Mouse (Mus musculus) stomach, postnatal 0 days (tissue): ENCODE measurements around the gene Olfr782. TPM values are rescaled to one million over a fixed set of nuclear protein-coding genes. Genes with fewer than 3 reads are reported as not detected.
"Not testable (repeated sequence)": the region's sequence is repeated elsewhere in the genome, so short reads cannot be mapped to it uniquely, and the experiment has no call there.

Source experiments
- ATAC-seq: fragments of 200-750 bp; cut with Nextera tagmentation; 2 replicates; pipeline ENCODE4 v1.8.0; 2017; ENCODE audit not compliant: low FRiP score, low TSS enrichment
- DNase-seq: peaks from one replicate; pipeline ENCODE4 v3.0.0-alpha.2; 2016; ENCODE audit warnings: low spot score
- H3K27ac ChIP-seq: fragments of 300-500 bp; sonication (generic); replicated peaks from 2 replicates; pipeline ENCODE4 v1.5.1; 2014; ENCODE audit warnings: mild to moderate bottlenecking, control low read depth
- H3K27me3 ChIP-seq: fragments of 300-500 bp; sonication (generic); 2 replicates; pipeline ENCODE4 v1.6.1; 2014; ENCODE audit warnings: low read length; ENCODE audit not compliant: control insufficient read depth, insufficient read depth
- H3K36me3 ChIP-seq: fragments of 300-500 bp; sonication (generic); 2 replicates; pipeline ENCODE4 v1.6.1; 2014; ENCODE audit warnings: low read length, mixed read lengths; ENCODE audit not compliant: control insufficient read depth, insufficient read depth
- H3K4me1 ChIP-seq: fragments of 300-500 bp; sonication (generic); replicated peaks from 2 replicates; pipeline ENCODE4 v1.6.1; 2014; ENCODE audit warnings: antibody characterized with exemption; ENCODE audit not compliant: control insufficient read depth, insufficient read depth
- H3K4me2 ChIP-seq: fragments of 300-500 bp; sonication (generic); replicated peaks from 2 replicates; pipeline ENCODE4 v1.6.1; 2014; ENCODE audit warnings: low read depth, mild to moderate bottlenecking, control low read depth, moderate library complexity
- H3K4me3 ChIP-seq: fragments of 300-500 bp; sonication (generic); 2 replicates; pipeline ENCODE4 v1.5.1; 2014; ENCODE audit warnings: low read depth, low read length, control low read depth
- H3K9ac ChIP-seq: fragments of 300-500 bp; sonication (generic); 2 replicates; pipeline ENCODE4 v1.6.1; 2014; ENCODE audit warnings: mild to moderate bottlenecking, low read length, control low read depth, mixed read lengths
- H3K9me3 ChIP-seq: fragments of 300-500 bp; sonication (generic); 2 replicates; pipeline ENCODE4 v1.6.1; 2016; ENCODE audit warnings: low read length; ENCODE audit not compliant: control insufficient read depth
- CTCF ChIP-seq: IDR thresholded peaks from 2 replicates; pipeline ENCODE4 v1.5.1; 2016; ENCODE audit warnings: antibody characterized with exemption, low read depth, mild to moderate bottlenecking, moderate library complexity
- EP300 ChIP-seq: optimal IDR thresholded peaks from 2 replicates; pipeline ENCODE3; 2016; ENCODE audit warnings: antibody characterized with exemption
- WGBS: fragments of 180-500 bp; shearing (Covaris S2); extraction: QIAGEN DNeasy Blood & Tissue Kit; methylation state at CpG from one replicate; pipeline ENCODE4 v1.1.7; 2014; 5-methylcytosine and 5-hydroxymethylcytosine counted together
- polyA plus RNA-seq: library from polyadenylated mRNA; unstranded; fragments of >200 nt; fragmentation: Nextera tagmentation; extraction: Ambion mirVana; gene quantifications from 2 replicates; pipeline ENCODE4 v1.2.1, GENCODE M21; 2015

Gene Olfr782
- polyA plus RNA-seq, 1 experiment from 2014 or later: not detected

GRCm38 (mm10) chr10:129357307-129357706, 8.7 kb downstream of the Olfr782 start:
- H3K4me1 ChIP-seq: no peaks in the 10 kb centered on the region
- no peaks in the 10 kb centered on the region for H3K9me3 ChIP-seq
- ATAC-seq: no peak
- H3K4me2 ChIP-seq: no peak overlapping the region
- no peak overlapping the region for H3K27ac ChIP-seq
- H3K27me3 ChIP-seq: no peaks in the 10 kb centered on the region
- no peak for DNase-seq
- WGBS: 71% methylated on average over 5 of the region's 5 CpGs
- TF ChIP-seq CTCF (no peak), EP300 (no peak)
- no peaks in the 10 kb centered on the region for H3K36me3 ChIP-seq
- H3K9ac ChIP-seq: no peak overlapping the region
- H3K4me3 ChIP-seq: no peak overlapping the region

GRCm38 (mm10) chr10:129374051-129374450, 25.4 kb downstream of the Olfr782 start:
- not testable (repeated sequence) for ATAC-seq

GRCm38 (mm10) chr10:129383783-129384182, 35.1 kb downstream of the Olfr782 start, which contains the start of gene Olfr784:
Gene Olfr784 (plus strand): TSS chr10:129384083.
- no peaks in the 10 kb centered on the region for H3K9me3 ChIP-seq
- no peaks in the 10 kb centered on the region for H3K4me1 ChIP-seq
- H3K9ac ChIP-seq: no peak within 1 kb of the TSS
- H3K4me2 ChIP-seq: no peak within 1 kb of the TSS
- ATAC-seq (no peak), DNase-seq (no peak)
- H3K36me3 ChIP-seq: no peaks in the 10 kb centered on the region
- TF ChIP-seq EP300 (no peak), CTCF (no peak)
- no peak within 1 kb of the TSS for H3K27ac ChIP-seq
- no peaks in the 10 kb centered on the region for H3K27me3 ChIP-seq
- H3K4me3 ChIP-seq: no peak within 1 kb of the TSS

More at GRCm38 (mm10) chr10:129374051-129374450, 25.4 kb downstream of the Olfr782 start:
- not testable (repeated sequence) for H3K9ac ChIP-seq, DNase-seq, H3K27me3 ChIP-seq, H3K9me3 ChIP-seq, H3K4me3 ChIP-seq, H3K36me3 ChIP-seq, H3K4me1 ChIP-seq, H3K27ac ChIP-seq, H3K4me2 ChIP-seq
- WGBS: 89% methylated on average over 5 of the region's 5 CpGs

GRCm38 (mm10) chr10:129400892-129401291, 52.2 kb downstream of the Olfr782 start:
- DNase-seq (no peak), ATAC-seq (no peak)
- 48% methylated on average over 5 of the region's 5 CpGs for WGBS
- Histone ChIP-seq H3K27ac (no peak overlapping the region), H3K4me1 (no peaks in the 10 kb centered on the region), H3K9me3 (no peaks in the 10 kb centered on the region), H3K36me3 (no peaks in the 10 kb centered on the region), H3K4me2 (no peak overlapping the region), H3K27me3 (no peaks in the 10 kb centered on the region), H3K4me3 (no peak overlapping the region), H3K9ac (no peak overlapping the region)
- no peak for TF ChIP-seq CTCF
- no peak for TF ChIP-seq EP300

Other genes with a start within 250 kb of the Olfr782 start
- gene Olfr768, start 249.5 kb upstream of the Olfr782 start, polyA plus RNA-seq: not detected in 2 replicates
- gene Olfr769, start 231.0 kb upstream of the Olfr782 start, polyA plus RNA-seq: not detected in 2 replicates
- not detected in 2 replicates for gene Olfr770, start 209.9 kb upstream of the Olfr782 start, polyA plus RNA-seq
- gene Olfr771, start 184.1 kb upstream of the Olfr782 start, polyA plus RNA-seq: not detected in 2 replicates
- gene Olfr772, start 170.9 kb upstream of the Olfr782 start, polyA plus RNA-seq: not detected in 2 replicates
- not detected in 2 replicates for gene Olfr773, start 161.4 kb upstream of the Olfr782 start, polyA plus RNA-seq
- gene Olfr774, start 112.6 kb upstream of the Olfr782 start, polyA plus RNA-seq: not detected in 2 replicates
- gene Olfr775, start 100.4 kb upstream of the Olfr782 start, polyA plus RNA-seq: not detected in 2 replicates
- not detected in 2 replicates for gene Olfr776, start 89.7 kb upstream of the Olfr782 start, polyA plus RNA-seq
- not detected in 2 replicates for gene Olfr777, start 77.4 kb upstream of the Olfr782 start, polyA plus RNA-seq
- gene Olfr780, start 30.7 kb upstream of the Olfr782 start, polyA plus RNA-seq: not detected in 2 replicates
- gene Olfr781, start 20.0 kb upstream of the Olfr782 start, polyA plus RNA-seq: not detected in 2 replicates
- gene Olfr784, start 35.2 kb downstream of the Olfr782 start, polyA plus RNA-seq: 0.04 TPM in 1 of 2 replicates, not detected in the other
- not detected in 2 replicates for gene Olfr785, start 56.6 kb downstream of the Olfr782 start, polyA plus RNA-seq
- gene Olfr786, start 78.5 kb downstream of the Olfr782 start, polyA plus RNA-seq: 0.06 TPM in 1 of 2 replicates, not detected in the other
- not detected in 2 replicates for gene Olfr787, start 113.0 kb downstream of the Olfr782 start, polyA plus RNA-seq
- gene Olfr788, start 122.1 kb downstream of the Olfr782 start, polyA plus RNA-seq: not detected in 2 replicates
- gene Olfr789, start 135.9 kb downstream of the Olfr782 start, polyA plus RNA-seq: not detected in 2 replicates
- gene Olfr790, start 149.6 kb downstream of the Olfr782 start, polyA plus RNA-seq: not detected in 2 replicates
- gene Olfr791, start 172.9 kb downstream of the Olfr782 start, polyA plus RNA-seq: not detected in 2 replicates
- gene Olfr792, start 190.3 kb downstream of the Olfr782 start, polyA plus RNA-seq: not detected in 2 replicates
- not detected in 2 replicates for gene Olfr794, start 218.8 kb downstream of the Olfr782 start, polyA plus RNA-seq